Mouse (Mus musculus) cerebellum, adult 2 months (tissue): ENCODE measurements at regions not wholly inside any gene's neighbourhood (a gene's known extent, or its start where the extent isn't known, plus 50 kb on each side); places are given as distances from the start of the nearest gene placed in this dataset.

ENCODE experiments used
- DNase-seq, 2 experiments: peaks; one replicate each; pipeline ENCODE4 v3.0.0; 2021
- H3K27ac ChIP-seq: fragments of 200-500 bp; 2 replicates; pipeline ENCODE4 v1.5.1; 2012; ENCODE audit warnings: low read length, control low read depth, inconsistent platforms; ENCODE audit not compliant: insufficient read depth
- H3K27me3 ChIP-seq: fragments of 200-500 bp; 2 replicates; pipeline ENCODE4 v1.6.1; 2012; ENCODE audit warnings: inconsistent platforms, mild to moderate bottlenecking, low read length, moderate library complexity; ENCODE audit not compliant: control insufficient read depth, insufficient read depth
- H3K4me1 ChIP-seq: fragments of 200-500 bp; 2 replicates; pipeline ENCODE4 v1.6.1; 2011; ENCODE audit warnings: low read length; ENCODE audit not compliant: control insufficient read depth, insufficient read depth
- H3K4me3 ChIP-seq: fragments of 200-500 bp; replicated peaks from 2 replicates; pipeline ENCODE3; 2011; ENCODE audit warnings: mild to moderate bottlenecking, low read depth, low read length, control low read depth; ENCODE audit not compliant: insufficient read depth
- CTCF ChIP-seq: fragments of 200-500 bp; IDR thresholded peaks from 2 replicates; pipeline ENCODE4 v1.5.1; 2011; ENCODE audit warnings: low read depth, mild to moderate bottlenecking, control low read depth, low read length, moderate library complexity, borderline replicate concordance; ENCODE audit not compliant: insufficient read depth
- POLR2A ChIP-seq: fragments of 200-500 bp; IDR thresholded peaks from 2 replicates; pipeline ENCODE4 v1.6.1; 2011; ENCODE audit warnings: low read length, control low read depth, borderline replicate concordance; ENCODE audit not compliant: insufficient read depth
- WGBS: fragments of 180-500 bp; shearing (Covaris S2); methylation state at CpG from one replicate; pipeline ENCODE4 v1.1.7; 2018; 5-methylcytosine and 5-hydroxymethylcytosine counted together

GRCm38 (mm10) chr5:113408588-113408987, 51.5 kb downstream of the Aym1 start:
- no peak for TF ChIP-seq CTCF
- no peak for TF ChIP-seq POLR2A

GRCm38 (mm10) chr5:113410963-113411362, 53.9 kb downstream of the Aym1 start:
- 71% methylated on average over 13 of the region's 13 CpGs for WGBS
- H3K27ac ChIP-seq = no peak overlapping the region
- no peak for DNase-seq

More at GRCm38 (mm10) chr5:113408588-113408987, 51.5 kb downstream of the Aym1 start:
- WGBS = 76% methylated on average over 3 of the region's 3 CpGs
- Histone ChIP-seq H3K4me1 (no peaks in the 10 kb centered on the region), H3K27ac (no peak overlapping the region), H3K27me3 (no peaks in the 10 kb centered on the region), H3K4me3 (no peak overlapping the region)
- DNase-seq = no peak

DNA sequence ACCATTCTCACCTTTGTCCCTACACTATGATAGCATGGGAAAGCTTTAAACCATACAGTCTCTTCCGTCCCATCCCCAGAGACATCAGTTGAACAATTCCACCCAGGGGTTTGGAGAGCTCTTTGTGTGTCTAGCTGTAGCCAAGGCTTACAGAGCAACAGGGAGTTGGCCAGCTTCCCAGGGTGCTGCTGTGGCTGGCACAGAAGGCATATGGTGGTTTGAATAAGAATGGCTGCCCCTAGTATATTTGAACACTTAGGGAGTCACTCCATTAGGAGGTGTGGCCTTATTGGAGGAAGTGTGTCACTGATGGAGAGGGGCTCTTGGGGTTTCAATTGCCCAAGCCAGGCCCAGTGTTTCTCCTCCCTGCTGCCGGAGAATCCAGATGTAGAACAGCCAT, 57.5 kb downstream of the Aym1 start:
- no peaks in the 10 kb centered on the region for H3K4me1 ChIP-seq
- WGBS = 44% methylated on average over 2 of the region's 2 CpGs
- H3K27ac ChIP-seq = no peak overlapping the region
- no peak for TF ChIP-seq POLR2A
- TF ChIP-seq CTCF = no peak
- peak; percentile 36 to 43 for DNase-seq
- no peak overlapping the region for H3K4me3 ChIP-seq
- no peaks in the 10 kb centered on the region for H3K27me3 ChIP-seq

More at GRCm38 (mm10) chr5:113410963-113411362, 53.9 kb downstream of the Aym1 start:
- H3K4me1 ChIP-seq = no peaks in the 10 kb centered on the region
- TF ChIP-seq POLR2A (no peak), CTCF (no peak)
- no peaks in the 10 kb centered on the region for H3K27me3 ChIP-seq
- H3K4me3 ChIP-seq = no peak overlapping the region

- Histone ChIP-seq H3K27me3 (no peaks in the 10 kb centered on the region), H3K4me1 (no peaks in the 10 kb centered on the region), H3K27ac (no peak overlapping the region), H3K4me3 (no peak overlapping the region)
- no peak for DNase-seq
- 82% methylated on average over 22 of the region's 22 CpGs for WGBS
- TF ChIP-seq POLR2A (no peak), CTCF (no peak)
These were observed 61.4 kb downstream of the Aym1 start for GRCm38 (mm10) chr5:113418335-113419013.

- DNase-seq = no peak
- Histone ChIP-seq H3K4me3 (no peak overlapping the region), H3K4me1 (no peaks in the 10 kb centered on the region), H3K27ac (no peak overlapping the region), H3K27me3 (no peaks in the 10 kb centered on the region)
- 57% methylated on average over 5 of the region's 5 CpGs for WGBS
- no peak for TF ChIP-seq CTCF
- TF ChIP-seq POLR2A = no peak
These were observed 63.5 kb downstream of the Aym1 start for GRCm38 (mm10) chr5:113420619-113421018.

DNA sequence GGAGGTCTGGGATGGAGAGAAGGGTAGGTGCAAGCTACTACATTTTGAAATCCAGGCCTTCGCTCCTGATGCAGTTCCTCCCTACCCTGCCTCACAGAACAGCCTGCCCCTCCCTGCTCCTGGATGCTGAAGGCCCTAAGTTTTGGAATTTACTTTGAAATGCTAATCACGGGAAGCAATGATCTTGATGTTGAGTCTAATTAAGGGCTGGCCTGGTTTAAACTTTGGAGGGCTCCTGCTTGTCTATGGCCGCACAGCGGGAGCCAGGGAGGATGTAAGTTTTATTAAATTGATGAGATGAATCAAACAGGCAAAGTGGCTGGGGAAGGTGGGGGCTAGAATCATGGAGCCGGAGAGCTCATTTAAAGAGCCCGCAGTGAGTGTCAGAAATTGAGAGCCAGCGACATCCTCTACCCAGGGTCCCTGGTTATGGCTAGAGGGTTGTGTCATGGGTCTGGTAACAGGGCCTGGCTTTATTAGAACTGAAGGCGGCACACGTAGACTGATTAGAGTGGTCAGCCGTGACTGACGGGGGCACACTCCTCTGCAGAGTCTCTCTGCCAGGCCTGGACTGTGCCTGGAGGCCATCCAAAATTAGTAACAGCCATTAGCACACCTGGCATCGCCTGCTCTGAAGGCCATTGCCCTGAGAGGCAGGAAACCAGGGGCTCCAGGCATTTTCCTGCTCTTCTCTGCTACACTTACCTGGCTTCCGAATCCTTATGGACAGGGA, 65.1 kb downstream of the Aym1 start:
- TF ChIP-seq POLR2A = no peak
- TF ChIP-seq CTCF = no peak
- DNase-seq = no peak
- no peaks in the 10 kb centered on the region for H3K4me1 ChIP-seq
- H3K4me3 ChIP-seq = no peak overlapping the region
- H3K27me3 ChIP-seq = no peaks in the 10 kb centered on the region
- no peak overlapping the region for H3K27ac ChIP-seq
- 76% methylated on average over 13 of the region's 13 CpGs for WGBS

DNA sequence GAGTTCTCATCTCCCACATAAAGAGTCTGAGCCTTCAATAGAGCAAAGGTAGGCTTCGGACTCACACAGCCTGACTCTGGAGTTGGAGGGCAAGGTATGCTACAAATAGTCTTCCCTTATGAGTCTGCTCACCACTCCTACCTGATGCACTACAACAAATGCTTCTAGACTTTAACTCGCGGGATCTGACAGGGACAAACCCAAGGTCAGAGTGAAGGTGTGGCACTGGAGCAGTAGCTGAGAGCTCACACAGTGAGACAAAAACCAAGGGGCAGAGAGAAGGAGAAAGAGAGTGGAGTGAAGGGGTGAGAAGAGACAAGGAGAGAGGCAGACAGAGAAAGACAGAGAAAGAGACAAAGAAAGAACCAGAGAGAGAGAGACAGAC, 65.6 kb downstream of the Aym1 start:
- Histone ChIP-seq H3K27ac (no peak overlapping the region), H3K4me3 (no peak overlapping the region), H3K4me1 (no peaks in the 10 kb centered on the region), H3K27me3 (no peaks in the 10 kb centered on the region)
- no peak for DNase-seq
- WGBS = 91% methylated on average over 3 of the region's 3 CpGs
- TF ChIP-seq CTCF = no peak

DNA sequence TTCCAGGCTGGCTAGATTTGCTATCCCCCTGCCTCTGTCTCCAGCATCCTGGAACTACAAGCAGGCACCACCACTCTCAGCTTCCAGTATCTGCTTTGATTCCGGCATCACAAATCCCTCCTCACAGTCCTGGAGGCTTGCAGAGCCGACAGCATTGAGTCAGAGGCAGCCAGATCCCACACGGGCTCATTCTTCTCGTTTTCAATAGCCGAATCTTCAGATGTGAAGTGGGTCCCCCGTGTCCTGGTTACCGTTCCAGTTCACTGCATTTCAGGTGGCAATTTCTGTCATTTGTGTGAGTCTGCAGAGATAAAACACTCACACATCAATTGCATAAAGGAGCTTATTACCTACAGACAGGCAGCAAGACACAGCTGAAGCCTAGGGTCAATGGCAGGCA, 62.4 kb upstream of the Wscd2 start:
- TF ChIP-seq CTCF = no peak
- TF ChIP-seq POLR2A = no peak
- no peak overlapping the region for H3K27ac ChIP-seq
- H3K27me3 ChIP-seq = no peaks in the 10 kb centered on the region
- WGBS = 63% methylated on average over 7 of the region's 7 CpGs
- no peaks in the 10 kb centered on the region for H3K4me1 ChIP-seq
- DNase-seq = no peak
- H3K4me3 ChIP-seq = no peak overlapping the region
